Mouse (Mus musculus): ENCODE results near the gene Cdhr5. TPM values are rescaled to one million over a fixed set of nuclear protein-coding genes. Genes with fewer than 3 reads are reported as not detected.

The Cdhr5 gene
- total RNA-seq, 2 experiments from 2014 or later: 1.0 to 1.1 TPM

DNA sequence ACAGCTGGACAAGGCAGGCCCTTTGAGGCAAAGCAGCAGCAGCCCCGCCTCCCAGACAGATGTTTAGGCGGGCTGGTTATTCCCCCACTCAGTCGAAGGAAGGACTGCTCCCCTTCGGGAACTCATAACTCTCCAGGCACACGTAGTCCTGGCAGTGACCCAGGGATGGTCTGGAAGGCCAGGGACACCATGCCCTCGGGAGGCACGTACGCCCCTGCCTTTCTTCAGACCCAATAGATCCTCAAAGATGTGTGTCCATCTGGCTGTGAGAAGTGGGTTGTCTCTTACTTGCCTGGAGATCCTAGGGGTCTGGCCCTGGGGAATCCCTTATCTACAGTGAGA lies 54.5 kb downstream of the Cdhr5 start:
- DNase-seq: no peak

DNA sequence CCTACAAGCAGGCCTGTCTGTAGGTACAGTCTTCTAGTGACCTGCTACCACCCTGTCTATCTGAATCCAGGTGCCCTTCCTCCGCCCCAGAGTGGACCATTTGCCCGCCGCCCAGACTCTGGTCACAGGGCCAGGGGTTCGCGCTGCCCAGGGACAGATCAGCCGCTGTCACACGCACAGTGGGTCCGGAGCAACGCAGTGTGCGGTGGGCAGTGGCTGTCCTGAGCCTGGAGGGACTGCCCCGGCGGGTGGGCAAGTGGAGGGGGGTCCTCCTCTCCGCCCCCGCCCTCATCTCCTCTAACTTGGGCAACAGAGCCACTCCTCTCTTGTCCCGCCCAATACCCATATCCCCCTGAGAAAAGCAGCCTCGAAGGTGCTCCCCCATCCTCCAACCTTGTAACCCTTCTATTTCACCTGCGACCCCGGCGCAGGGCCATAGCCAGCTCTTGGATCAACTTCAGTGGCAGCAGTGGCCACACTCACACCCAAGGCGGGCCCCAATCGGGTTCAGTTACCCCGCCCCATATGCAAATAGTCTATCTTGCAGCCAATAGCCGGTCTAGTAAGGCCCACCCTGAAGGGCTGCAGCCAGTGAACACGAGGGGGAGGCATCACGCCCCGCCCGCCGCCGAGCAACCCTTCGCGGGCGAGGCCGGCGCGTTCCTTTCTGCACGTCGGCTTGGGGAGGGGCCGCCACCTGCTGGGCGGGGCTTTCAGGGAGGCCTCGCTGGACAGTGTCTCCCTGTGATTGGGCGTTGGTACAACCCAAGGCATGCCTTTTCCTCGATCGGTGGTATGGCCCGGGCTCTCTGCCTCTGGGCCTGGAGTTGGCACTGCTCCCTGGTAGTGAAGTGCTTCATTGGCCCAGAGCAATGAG lies 55.1 kb downstream of the Cdhr5 start:
- DNase-seq: peak; percentile 93

- DNase-seq: no peak
Measured at GRCm38 (mm10) chr7:141220377-141220776, 56.2 kb downstream of the Cdhr5 start.

DNA sequence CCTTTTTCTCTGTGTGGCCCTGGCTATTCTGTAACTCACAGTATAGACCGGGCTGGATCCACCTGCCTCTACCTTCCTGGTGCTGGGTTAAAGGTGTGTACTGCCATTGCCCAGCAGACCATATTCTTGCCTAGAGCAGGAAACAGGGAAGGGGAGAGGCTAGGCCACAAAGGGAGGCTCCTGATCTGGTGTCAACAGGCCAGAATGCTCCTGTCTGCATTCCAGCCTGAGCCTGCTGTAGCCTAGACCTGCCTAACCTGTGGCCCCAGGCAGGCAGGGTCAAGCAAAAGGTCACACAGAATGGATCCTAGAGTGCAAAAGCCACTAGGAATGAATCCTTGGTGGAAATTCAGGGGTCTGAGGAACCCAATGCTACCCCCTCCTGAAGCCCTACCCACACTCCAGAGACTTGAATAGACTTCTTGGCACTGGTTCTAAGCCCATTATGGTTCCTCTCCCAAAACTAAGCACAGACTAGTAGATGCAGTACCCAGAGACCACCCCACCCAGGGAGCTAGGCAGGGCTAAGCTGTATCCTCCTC lies 57.0 kb downstream of the Cdhr5 start:
- no peak for DNase-seq

Small RNAs within 50 kb of the gene (microRNA-seq; reads per million reads assigned to microRNA genes)
- 102 to 124 reads per million in 2 experiments for gene Mir210

Other genes with a start within 250 kb of the Cdhr5 start
- not detected for gene Gm17387, start 247.7 kb downstream of the Cdhr5 start, total RNA-seq (2021)
- gene B4galnt4, start 215.7 kb downstream of the Cdhr5 start, total RNA-seq (2021): under 1 TPM; 0.11 to 0.38 TPM
- not detected for gene Pkp3, start 198.6 kb downstream of the Cdhr5 start, total RNA-seq (2021)
- gene Sigirr, start 176.2 kb downstream of the Cdhr5 start, total RNA-seq (2021): 1 to 10 TPM; 2.4 to 2.6 TPM
- gene Ano9, start 159.0 kb downstream of the Cdhr5 start, total RNA-seq (2021): not detected
- gene Ptdss2, start 154.4 kb downstream of the Cdhr5 start, total RNA-seq (2021): 10 to 100 TPM; 16.8 to 18.0 TPM
- 10 to 100 TPM; 52.9 to 56.0 TPM for gene Rnh1, start 103.9 kb downstream of the Cdhr5 start, total RNA-seq (2021)
- gene Hras, start 82.8 kb downstream of the Cdhr5 start, total RNA-seq (2021): 100 to 1,000 TPM; 205 to 240 TPM
- 1 to 10 TPM; 2.7 to 3.2 TPM for gene Lrrc56, start 82.6 kb downstream of the Cdhr5 start, total RNA-seq (2021)
- not detected for gene Lmntd2, start 62.7 kb downstream of the Cdhr5 start, total RNA-seq (2021)
- 1 to 10 TPM; 2.1 to 2.8 TPM for gene Rassf7, start 60.9 kb downstream of the Cdhr5 start, total RNA-seq (2021)
- gene Phrf1, start 48.0 kb downstream of the Cdhr5 start, total RNA-seq (2021): 10 to 100 TPM; 29.8 to 37.0 TPM
- gene Irf7, start 10.3 kb downstream of the Cdhr5 start, total RNA-seq (2021): 1 to 10 TPM in 1 of 2 experiments, under 1 TPM in 1; 0.59 to 1.2 TPM
- gene Sct, start 2.3 kb upstream of the Cdhr5 start, total RNA-seq (2021): 1 to 10 TPM in 1 of 2 experiments, under 1 TPM in 1; 0.99 to 2.5 TPM
- under 1 TPM; 0.70 to 0.99 TPM for gene Drd4, start 15.2 kb upstream of the Cdhr5 start, total RNA-seq (2021)
- 10 to 100 TPM; 24.6 to 28.7 TPM for gene Deaf1, start 50.9 kb upstream of the Cdhr5 start, total RNA-seq (2021)
- gene Tmem80, start 51.0 kb upstream of the Cdhr5 start, total RNA-seq (2021): 10 to 100 TPM; 12.1 to 12.8 TPM
- 1 to 10 TPM; 1.5 to 2.3 TPM for gene Eps8l2, start 62.1 kb upstream of the Cdhr5 start, total RNA-seq (2021)
- gene Taldo1, start 115.4 kb upstream of the Cdhr5 start, total RNA-seq (2021): 100 to 1,000 TPM; 110 to 111 TPM
- gene Gatd1, start 137.3 kb upstream of the Cdhr5 start, total RNA-seq (2021): 10 to 100 TPM; 12.1 to 13.5 TPM
- gene Cend1, start 152.7 kb upstream of the Cdhr5 start, total RNA-seq (2021): 1 to 10 TPM in 1 of 2 experiments, under 1 TPM in 1; 0.66 to 1.4 TPM
- gene Slc25a22, start 161.1 kb upstream of the Cdhr5 start, total RNA-seq (2021): 10 to 100 TPM; 14.5 to 25.7 TPM
- 1 to 10 TPM; 2.4 to 3.2 TPM for gene Pidd1, start 167.2 kb upstream of the Cdhr5 start, total RNA-seq (2021)
- gene Rplp2, start 170.6 kb upstream of the Cdhr5 start, total RNA-seq (2021): 1,000 to 10,000 TPM in 1 of 2 experiments, 100 to 1,000 TPM in 1; 886 to 1,008 TPM
- gene Pnpla2, start 178.4 kb upstream of the Cdhr5 start, total RNA-seq (2021): 100 to 1,000 TPM; 119 to 151 TPM
- 1 to 10 TPM; 8.6 to 9.9 TPM for gene Cracr2b, start 184.3 kb upstream of the Cdhr5 start, total RNA-seq (2021)
- gene Cd151, start 190.6 kb upstream of the Cdhr5 start, total RNA-seq (2021): 10 to 100 TPM; 77.7 to 88.5 TPM
- 10 to 100 TPM; 43.4 to 49.0 TPM for gene Polr2l, start 198.3 kb upstream of the Cdhr5 start, total RNA-seq (2021)
- 10 to 100 TPM; 18.6 to 21.0 TPM for gene Tspan4, start 198.5 kb upstream of the Cdhr5 start, total RNA-seq (2021)